Mouse (Mus musculus) limb, embryonic 14.5 days (tissue): ENCODE results near the gene Cdc14b. TPM values are rescaled to one million over a fixed set of nuclear protein-coding genes. Genes with fewer than 3 reads are reported as not detected.

Source experiments
- ATAC-seq: fragments of 200-750 bp; cut with Nextera tagmentation; 2 replicates; pipeline ENCODE4 v1.8.0; 2017; ENCODE audit warnings: low read depth, moderate number of reproducible peaks, moderate TSS enrichment; ENCODE audit not compliant: low FRiP score
- DNase-seq: peaks from one replicate; pipeline ENCODE4 v3.0.0-alpha.2; 2015; ENCODE audit warnings: low spot score
- H3K27ac ChIP-seq: fragments of 300-500 bp; sonication (generic); replicated peaks from 2 replicates; pipeline ENCODE4 v1.5.1; 2014; ENCODE audit warnings: low read depth, mild to moderate bottlenecking, low read length, moderate library complexity, mixed read lengths
- H3K27me3 ChIP-seq: fragments of 300-500 bp; sonication (generic); 2 replicates; pipeline ENCODE4 v1.6.1; 2014; ENCODE audit warnings: low read length, mixed read lengths; ENCODE audit not compliant: control insufficient read depth, insufficient read depth
- H3K36me3 ChIP-seq: fragments of 300-500 bp; sonication (generic); 2 replicates; pipeline ENCODE4 v1.6.1; 2014; ENCODE audit warnings: mild to moderate bottlenecking, low read length, moderate library complexity, mixed read lengths; ENCODE audit not compliant: control insufficient read depth, insufficient read depth
- H3K4me1 ChIP-seq: fragments of 300-500 bp; sonication (generic); 2 replicates; pipeline ENCODE4 v1.6.1; 2014; ENCODE audit warnings: antibody characterized with exemption, low read length, mixed read lengths; ENCODE audit not compliant: control insufficient read depth, insufficient read depth
- H3K4me2 ChIP-seq: fragments of 300-500 bp; sonication (generic); replicated peaks from 2 replicates; pipeline ENCODE4 v1.6.1; 2014; ENCODE audit warnings: low read depth, mild to moderate bottlenecking, low read length, moderate library complexity; ENCODE audit not compliant: severe bottlenecking
- H3K4me3 ChIP-seq: fragments of 300-500 bp; sonication (generic); replicated peaks from 2 replicates; pipeline ENCODE4 v1.5.1; 2014; ENCODE audit warnings: low read length
- H3K9ac ChIP-seq: fragments of 300-500 bp; sonication (generic); 2 replicates; pipeline ENCODE4 v1.6.1; 2014; ENCODE audit warnings: mild to moderate bottlenecking, low read depth, low read length, moderate library complexity; ENCODE audit not compliant: severe bottlenecking
- H3K9me3 ChIP-seq: fragments of 300-500 bp; sonication (generic); 2 replicates; pipeline ENCODE4 v1.6.1; 2016; ENCODE audit warnings: low read length; ENCODE audit not compliant: control insufficient read depth
- POLR2A ChIP-seq: fragments of 200-500 bp; IDR thresholded peaks from 2 replicates; pipeline ENCODE4 v1.8.0; 2012; ENCODE audit warnings: inconsistent platforms, mild to moderate bottlenecking, moderate library complexity, borderline replicate concordance; ENCODE audit not compliant: insufficient read depth, insufficient read length; ENCODE audit errors: extremely low read depth
- WGBS: fragments of 180-500 bp; shearing (Covaris S2); extraction: QIAGEN DNeasy Blood & Tissue Kit; methylation state at CpG from one replicate; pipeline ENCODE4 v1.1.7; 2014; 5-methylcytosine and 5-hydroxymethylcytosine counted together
- polyA plus RNA-seq, 2 experiments: library from polyadenylated mRNA; depleted of rRNA in 1 of 2; stranded (reverse) in 1 of 2; unstranded in 1 of 2; fragments of >200 nt; fragmentation: Nextera tagmentation in 1 of 2; extraction: Ambion mirVana in 1 of 2; gene quantifications; 2 replicates each; pipeline versions ENCODE4 v1.2.1 to v1.2.3; 2012 to 2014

The Cdc14b gene
- polyA plus RNA-seq, 2 experiments = 15.3 to 16.1 TPM

DNA sequence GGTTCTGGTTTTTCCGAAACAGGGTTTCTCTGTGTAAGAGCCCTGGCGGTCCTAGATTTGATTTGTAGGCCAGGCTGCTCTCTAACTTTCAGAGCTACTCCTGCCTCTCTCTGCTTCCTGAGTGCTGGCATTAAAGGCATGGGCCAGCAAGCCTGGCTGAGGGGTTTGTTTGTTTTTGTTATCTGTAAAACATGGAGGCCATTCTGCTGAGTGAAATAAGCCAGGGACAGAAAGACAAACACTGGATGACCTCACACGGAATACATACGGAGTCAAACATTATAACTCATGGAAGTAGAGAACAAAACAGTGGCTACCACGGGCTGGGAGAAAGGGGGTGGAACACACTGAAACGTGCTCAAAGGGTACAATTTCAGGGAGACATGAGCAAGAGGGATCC lies 35.5 kb upstream of the Cdc14b start:
- 77% methylated on average over 6 of the region's 6 CpGs for WGBS
- no peak for TF ChIP-seq POLR2A
- no peak overlapping the region for H3K27ac ChIP-seq
- no peaks in the 10 kb centered on the region for H3K27me3 ChIP-seq
- H3K4me1 ChIP-seq = no peaks in the 10 kb centered on the region; the same call in 1 of the 2 replicates
- ATAC-seq (no peak), DNase-seq (no peak)
- no peaks in the 10 kb centered on the region for H3K9me3 ChIP-seq
- H3K4me2 ChIP-seq = no peak overlapping the region
- H3K36me3 ChIP-seq = peaks cover 17% of the 10 kb centered on the region
- no peak overlapping the region for H3K4me3 ChIP-seq
- no peak overlapping the region for H3K9ac ChIP-seq

DNA sequence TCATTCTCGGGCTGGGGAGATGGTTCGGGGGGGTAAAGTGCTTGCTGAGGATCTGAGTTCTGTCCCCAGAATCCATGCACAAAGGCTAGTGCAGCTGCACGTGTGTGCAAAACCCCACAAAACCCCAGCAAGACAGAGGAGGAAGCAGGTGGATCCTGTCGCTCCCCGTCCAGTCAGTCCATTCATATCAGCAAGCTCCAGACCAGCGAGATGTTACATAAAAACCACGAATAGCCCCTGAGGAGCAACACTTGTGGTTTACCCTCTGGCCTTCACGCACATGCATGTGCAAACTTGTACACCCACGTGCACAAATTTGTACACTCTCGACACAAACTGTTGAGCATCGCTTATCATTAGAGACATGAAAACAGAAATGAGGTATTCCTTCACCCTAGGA lies 34.8 kb upstream of the Cdc14b start:
- H3K9ac ChIP-seq = no peak overlapping the region
- no peak for TF ChIP-seq POLR2A
- H3K9me3 ChIP-seq = no peaks in the 10 kb centered on the region
- ATAC-seq = no peak
- H3K36me3 ChIP-seq = peaks cover 17% of the 10 kb centered on the region
- 80% methylated on average over 11 of the region's 11 CpGs for WGBS
- no peak overlapping the region for H3K27ac ChIP-seq
- no peak for DNase-seq
- H3K4me2 ChIP-seq = no peak overlapping the region
- no peaks in the 10 kb centered on the region for H3K27me3 ChIP-seq
- H3K4me1 ChIP-seq = no peaks in the 10 kb centered on the region; the same call in 1 of the 2 replicates
- no peak overlapping the region for H3K4me3 ChIP-seq

DNA sequence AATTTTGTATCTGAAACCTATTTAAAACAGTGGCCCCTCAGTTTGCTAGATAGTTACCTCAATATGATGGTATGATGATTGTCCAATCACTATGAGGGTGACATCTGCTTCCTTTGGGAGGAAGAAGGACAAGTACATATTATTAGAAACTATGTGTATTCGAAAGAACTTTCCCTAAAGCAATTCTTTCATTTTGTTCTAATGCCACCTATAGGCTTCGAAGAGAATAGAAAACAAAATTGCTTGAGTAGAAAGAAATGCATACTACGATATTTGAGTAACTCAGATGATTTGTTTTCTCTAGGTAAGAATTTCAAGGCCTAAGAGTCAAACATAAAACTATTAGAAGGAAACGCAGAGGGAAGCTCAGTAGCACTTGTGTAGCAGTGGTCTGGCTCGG lies 33.9 kb upstream of the Cdc14b start:
- WGBS = 57% methylated on average over 5 of the region's 5 CpGs
- no peaks in the 10 kb centered on the region for H3K27me3 ChIP-seq
- no peak for TF ChIP-seq POLR2A
- DNase-seq (no peak), ATAC-seq (no peak)
- no peak overlapping the region for H3K4me2 ChIP-seq
- no peak overlapping the region for H3K9ac ChIP-seq
- H3K36me3 ChIP-seq = peaks cover 17% of the 10 kb centered on the region
- H3K27ac ChIP-seq = no peak overlapping the region
- no peaks in the 10 kb centered on the region; the same call in 1 of the 2 replicates for H3K4me1 ChIP-seq
- no peaks in the 10 kb centered on the region for H3K9me3 ChIP-seq
- H3K4me3 ChIP-seq = no peak overlapping the region

DNA sequence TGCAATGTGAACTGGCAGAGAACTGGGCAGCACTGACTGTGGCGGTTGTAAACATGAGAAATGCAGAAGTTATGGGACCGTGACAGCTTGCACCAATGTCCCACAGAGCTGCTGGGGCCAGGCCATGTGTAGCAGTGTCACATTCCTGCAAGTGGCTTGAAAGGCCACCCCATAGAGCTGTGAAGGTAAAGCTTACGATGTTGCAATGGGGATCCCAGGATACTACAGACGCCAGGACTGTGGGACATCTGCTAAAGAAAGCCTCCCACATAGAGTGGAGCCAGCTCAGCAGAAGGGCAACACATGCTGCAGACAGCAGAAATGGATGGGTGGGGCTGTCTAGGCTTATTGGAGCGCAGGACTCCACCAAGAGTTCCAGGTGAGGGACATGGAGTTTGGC lies 32.4 kb upstream of the Cdc14b start:
- Histone ChIP-seq H3K27me3 (no peaks in the 10 kb centered on the region), H3K4me1 (no peaks in the 10 kb centered on the region; the same call in 1 of the 2 replicates), H3K36me3 (peaks cover 22% of the 10 kb centered on the region), H3K9me3 (no peaks in the 10 kb centered on the region), H3K9ac (no peak overlapping the region), H3K4me3 (no peak overlapping the region), H3K27ac (no peak overlapping the region), H3K4me2 (no peak overlapping the region)
- TF ChIP-seq POLR2A = no peak
- DNase-seq (no peak), ATAC-seq (no peak)
- WGBS = 83% methylated on average over 5 of the region's 5 CpGs

DNA sequence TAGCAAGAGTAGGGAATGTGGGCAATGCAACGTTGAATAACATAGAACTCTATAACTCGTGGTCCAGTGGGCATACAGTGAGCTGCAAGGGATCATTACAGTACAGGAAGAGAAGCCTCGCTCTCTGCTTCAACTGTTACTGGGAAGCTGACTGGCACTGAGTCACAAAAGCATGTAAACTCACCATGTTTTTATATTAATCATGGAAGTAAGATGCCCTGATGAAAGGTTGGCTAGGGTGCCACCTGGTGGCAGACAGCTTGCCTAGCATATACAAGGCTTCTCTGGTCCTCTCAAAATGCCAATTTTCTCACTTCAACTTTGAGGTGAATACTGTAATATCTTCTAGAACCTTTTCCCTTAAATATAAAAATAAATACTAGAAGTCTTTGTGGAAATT lies 31.0 kb upstream of the Cdc14b start:
- Histone ChIP-seq H3K27me3 (no peaks in the 10 kb centered on the region), H3K27ac (no peak overlapping the region), H3K9ac (no peak overlapping the region), H3K4me2 (no peak overlapping the region), H3K4me1 (no peaks in the 10 kb centered on the region; the same call in 1 of the 2 replicates), H3K4me3 (no peak overlapping the region), H3K9me3 (no peaks in the 10 kb centered on the region), H3K36me3 (peaks cover 22% of the 10 kb centered on the region)
- peak; percentile 64; the same call in 1 of the 2 replicates for ATAC-seq
- DNase-seq = peak; percentile 65
- TF ChIP-seq POLR2A = no peak
- WGBS = 75% methylated on average over 3 of the region's 3 CpGs

DNA sequence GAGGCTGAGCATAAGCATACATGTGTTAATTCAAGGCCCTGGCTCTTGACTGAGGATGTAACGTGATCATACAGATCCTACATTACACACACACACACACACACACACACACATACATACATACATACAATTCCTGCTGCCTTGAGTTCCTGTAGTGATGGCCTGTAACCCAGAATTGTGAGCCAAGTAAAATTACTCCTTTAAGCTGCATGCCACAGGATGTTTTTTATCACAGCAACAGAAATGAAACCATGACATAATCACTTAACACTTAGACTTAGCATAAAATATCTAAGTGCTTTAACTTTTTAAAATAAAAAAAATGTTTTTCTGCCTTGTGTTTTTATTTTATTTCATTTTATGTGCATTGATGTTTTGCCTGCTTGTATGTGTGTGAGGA lies 24.0 kb upstream of the Cdc14b start:
- Histone ChIP-seq H3K27ac (no peak overlapping the region), H3K4me1 (no peaks in the 10 kb centered on the region), H3K4me2 (no peak overlapping the region), H3K27me3 (no peaks in the 10 kb centered on the region), H3K9me3 (no peaks in the 10 kb centered on the region), H3K4me3 (no peak overlapping the region), H3K9ac (no peak overlapping the region), H3K36me3 (peaks cover 16% of the 10 kb centered on the region)
- 82% methylated on average over 1 of the region's 1 CpGs for WGBS
- ATAC-seq (no peak), DNase-seq (no peak)
- no peak for TF ChIP-seq POLR2A
